20 mouse cellular contexts compared by ENCODE assay signal in the genomic region with DNA sequence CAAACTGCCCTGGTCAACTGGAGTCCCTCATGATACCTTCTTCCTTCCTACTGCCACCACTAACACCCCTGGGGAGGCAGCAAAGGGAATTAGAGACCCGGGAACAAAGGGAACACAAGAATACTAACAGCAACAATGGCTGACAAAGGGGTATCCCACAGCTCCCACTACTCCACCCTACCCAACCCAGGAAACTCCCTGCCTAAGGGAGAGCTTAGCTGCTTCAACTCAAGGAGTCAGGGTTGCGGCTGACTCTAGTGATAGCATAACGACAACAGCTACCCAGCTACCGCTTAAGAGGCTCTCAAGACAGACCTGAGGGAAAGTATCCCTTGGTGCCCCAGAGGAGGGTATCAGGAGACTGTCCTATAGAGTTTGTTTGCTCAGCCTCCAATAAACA. TPM values are rescaled to one million over a fixed set of nuclear protein-coding genes. Genes with fewer than 3 reads are reported as not detected.
DNase-seq lines count a peak whose midpoint lies in the region; ATAC-seq and TF ChIP-seq lines count a peak whose summit lies in the region.
"Had no signal": no experiment of that assay in that cellular context is flagged by ENCODE, and none has a peak within 500 bp of the region (broad histone marks: within the 10 kb centered on the region; RNA-seq: fewer than 3 reads in every experiment).

No protein-coding gene starts in this region.

- TF ChIP-seq CTCF in ES-Bruce4 (IDR thresholded peaks at IDR 0.05; ENCODE audit: low read depth, low read length) (no peak), MEL (IDR thresholded peaks at IDR 0.05 in 2 of 3, conservative IDR thresholded peaks at IDR 0.05 in 1 of 3; ENCODE audit: control insufficient read depth in 1 of 3, insufficient read depth in 1 of 3, low read depth in 2 of 3, low read length in 3 of 3, poor library complexity in 1 of 3, severe bottlenecking in 1 of 3) (no peak)

- no peaks in the 10 kb centered on the region for H3K36me3 ChIP-seq in ES-Bruce4 (ENCODE audit: control insufficient read depth, insufficient read depth, low read length, poor library complexity, severe bottlenecking)
- H3K36me3 ChIP-seq in MEL (ENCODE audit: control insufficient read depth in 1 of 2, insufficient read depth in 2 of 2, low read length in 2 of 2): peaks cover 0 to 19% of the 10 kb centered on the region in 2 experiments; a peak in 2 of 4 replicates
- no peaks in the 10 kb centered on the region for H3K36me3 ChIP-seq in intestine, embryonic 14.5 days (ENCODE audit: control insufficient read depth, insufficient read depth, low read length)
- H3K36me3 ChIP-seq in liver, embryonic 13.5 days: no peaks in the 10 kb centered on the region
- H3K36me3 ChIP-seq: embryonic facial prominence, embryonic 10.5 days; hindbrain, embryonic 13.5 days; limb, embryonic 13.5 days had no signal

- H3K79me2 ChIP-seq in MEL (ENCODE audit: control insufficient read depth, insufficient read depth, low read length, poor library complexity): no peaks in the 10 kb centered on the region

- peak; percentile 52 for DNase-seq in MEL (ENCODE audit: low read depth, low spot score)
- no peak for DNase-seq in intestine, embryonic 14.5 days (ENCODE audit: low spot score)
- DNase-seq in liver, embryonic 13.5 days: no peak
- DNase-seq in adrenal gland, postnatal 14 days: no peak
- DNase-seq in ovary, postnatal 36 days (ENCODE audit: low spot score): no peak
- DNase-seq in thymus, postnatal 10 days (ENCODE audit: low spot score in 2 of 2): no peak
- DNase-seq in frontal cortex, adult 2 months (ENCODE audit: extremely low spot score in 1 of 2, low spot score in 1 of 2): no peak
- DNase-seq: cerebellum, adult 11-12 months; cerebellum, postnatal 36 days; gastrocnemius, adult 2 months; heart, adult 11 months; kidney, adult 18-20 months; kidney, postnatal 25 days; thymus, postnatal 36 days had no signal

- no peak for ATAC-seq in intestine, embryonic 14.5 days (replicated peaks; ENCODE audit: low FRiP score, low TSS enrichment, low read depth)
- peak; percentile 66 for ATAC-seq in liver, embryonic 13.5 days (ENCODE audit: low read depth)
- ATAC-seq: forebrain, embryonic 16.5 days had no signal

- no peak overlapping the region for H3K4me3 ChIP-seq in ES-Bruce4 (ENCODE audit: low read depth, low read length)
- peak overlapping the region; percentile 17 to 27; a peak in 3 of 4 replicates for H3K4me3 ChIP-seq in MEL (ENCODE audit: control insufficient read depth in 1 of 2, insufficient read depth in 1 of 2, low read depth in 2 of 2, low read length in 2 of 2)
- no peak overlapping the region for H3K4me3 ChIP-seq in intestine, embryonic 14.5 days (ENCODE audit: low read depth, low read length)
- H3K4me3 ChIP-seq in liver, embryonic 13.5 days (replicated peaks): peak overlapping the region; percentile 32; the same call in 1 of the 2 replicates
- H3K4me3 ChIP-seq: embryonic facial prominence, embryonic 10.5 days; gastrocnemius, adult 2 months; hindbrain, embryonic 13.5 days; limb, embryonic 13.5 days had no signal

- H3K27ac ChIP-seq in ES-Bruce4 (ENCODE audit: insufficient read depth, low read length): peak overlapping the region; percentile 41
- H3K27ac ChIP-seq in MEL (ENCODE audit: control insufficient read depth, low read depth, low read length): peak overlapping the region; percentile 40
- H3K27ac ChIP-seq in intestine, embryonic 14.5 days (ENCODE audit: low read depth): peak overlapping the region; percentile 29; the same call in 1 of the 2 replicates
- H3K27ac ChIP-seq in liver, embryonic 13.5 days: peak overlapping the region; percentile 97
- H3K27ac ChIP-seq: embryonic facial prominence, embryonic 10.5 days; gastrocnemius, adult 2 months; hindbrain, embryonic 13.5 days; limb, embryonic 13.5 days; stomach, postnatal 0 days had no signal

- H3K4me2 ChIP-seq in intestine, embryonic 14.5 days (ENCODE audit: low read length): peak overlapping the region; percentile 2; the same call in 1 of the 2 replicates
- peak overlapping the region; percentile 69 for H3K4me2 ChIP-seq in liver, embryonic 13.5 days
- H3K4me2 ChIP-seq: hindbrain, embryonic 13.5 days; limb, embryonic 13.5 days had no signal

- TF ChIP-seq EP300 in ES-Bruce4 (IDR thresholded peaks at IDR 0.05; ENCODE audit: insufficient read depth, low read depth, low read length): peak; percentile 68; the same call in 1 of the 2 replicates
- TF ChIP-seq EP300 in MEL (IDR thresholded peaks at IDR 0.05; ENCODE audit: low read depth in 1 of 2, low read length in 2 of 2): no peak

- TF ChIP-seq RAD21 in MEL (IDR thresholded peaks at IDR 0.05; ENCODE audit: low read depth, low read length): no peak

- H3K9ac ChIP-seq in ES-Bruce4 (ENCODE audit: low read depth, poor library complexity, severe bottlenecking) (no peak overlapping the region), MEL (ENCODE audit: control insufficient read depth, low read depth, low read length, poor library complexity, severe bottlenecking) (peak overlapping the region; percentile 16)
- H3K9ac ChIP-seq in intestine, embryonic 14.5 days (ENCODE audit: low read length): no peak overlapping the region
- peak overlapping the region; percentile 64 for H3K9ac ChIP-seq in liver, embryonic 13.5 days
- H3K9ac ChIP-seq: hindbrain, embryonic 13.5 days; limb, embryonic 13.5 days had no signal

- H3K27me3 ChIP-seq in ES-Bruce4 (ENCODE audit: control insufficient read depth, insufficient read depth, low read length, poor library complexity, severe bottlenecking): no peaks in the 10 kb centered on the region
- H3K27me3 ChIP-seq in MEL (ENCODE audit: control insufficient read depth in 1 of 2, insufficient read depth in 2 of 2, low read length in 2 of 2): no peaks in the 10 kb centered on the region
- no peaks in the 10 kb centered on the region for H3K27me3 ChIP-seq in intestine, embryonic 14.5 days (replicated peaks; ENCODE audit: control insufficient read depth, insufficient read depth, low read length)
- 0 out of 2 replicates have a peak, but pooled peaks cover 7% of the 10 kb centered on the region for H3K27me3 ChIP-seq in liver, embryonic 13.5 days
- H3K27me3 ChIP-seq: hindbrain, embryonic 13.5 days; limb, embryonic 13.5 days had no signal

- H3K4me1 ChIP-seq in ES-Bruce4 (ENCODE audit: control insufficient read depth, insufficient read depth, low read length): peaks cover 19% of the 10 kb centered on the region
- peaks cover 14 to 38% of the 10 kb centered on the region in 2 experiments for H3K4me1 ChIP-seq in MEL (ENCODE audit: control insufficient read depth in 1 of 2, insufficient read depth in 2 of 2, low read length in 2 of 2)
- H3K4me1 ChIP-seq in intestine, embryonic 14.5 days (replicated peaks; ENCODE audit: control insufficient read depth, insufficient read depth, low read length): no peaks in the 10 kb centered on the region
- H3K4me1 ChIP-seq in liver, embryonic 13.5 days (replicated peaks): peaks cover 58% of the 10 kb centered on the region
- H3K4me1 ChIP-seq: embryonic facial prominence, embryonic 10.5 days; hindbrain, embryonic 13.5 days had no signal

- TF ChIP-seq POLR2A in ES-Bruce4 (IDR thresholded peaks at IDR 0.05; ENCODE audit: insufficient read depth, low read length) (no peak), MEL (IDR thresholded peaks at IDR 0.05; ENCODE audit: control insufficient read depth in 1 of 2, insufficient read depth in 1 of 2, low read depth in 1 of 2, low read length in 2 of 2, poor library complexity in 1 of 2) (no peak)

- H3K9me3 ChIP-seq in ES-Bruce4 (replicated peaks; ENCODE audit: control insufficient read depth, insufficient read depth, low read length, poor library complexity, severe bottlenecking) (no peaks in the 10 kb centered on the region), MEL (replicated peaks; ENCODE audit: insufficient read depth, low read length) (no peaks in the 10 kb centered on the region)
- no peaks in the 10 kb centered on the region for H3K9me3 ChIP-seq in intestine, embryonic 14.5 days (ENCODE audit: control insufficient read depth, low read length)
- no peaks in the 10 kb centered on the region for H3K9me3 ChIP-seq in liver, embryonic 13.5 days (replicated peaks)
- H3K9me3 ChIP-seq: embryonic facial prominence, embryonic 10.5 days; hindbrain, embryonic 13.5 days had no signal

- WGBS in intestine, embryonic 14.5 days: 58% methylated on average over 4 of the region's 4 CpGs
- WGBS in liver, embryonic 13.5 days (ENCODE audit: insufficient replicate concordance): 18% methylated on average over 4 of the region's 4 CpGs

TF ChIP-seq in MEL, 35 proteins besides CTCF, POLR2A, EP300 and RAD21 (continues in another document):
- no peak for TF ChIP-seq TCF12 (IDR thresholded peaks at IDR 0.05; ENCODE audit: low read depth, low read length)

RNA-seq across cellular contexts. Expression of gene Agpat3, which starts 15.3 kb away (rescaled TPM):
- polyA plus RNA-seq in ES-Bruce4 (2011; ENCODE audit: insufficient read depth, insufficient read length, low read depth, missing spikeins): 56.0 and 57.7 TPM in 2 replicates
- total RNA-seq in MEL (2012; rRNA removed): not detected in 2 replicates
- polyA plus RNA-seq in MEL (2012; ENCODE audit: insufficient read depth in 1 of 2, insufficient read length in 2 of 2, low read depth in 1 of 2, low replicate concordance in 2 of 2, missing spikeins in 1 of 2): under 1 TPM in 1 of 2 experiments, not detected in 1; 0.07 TPM
- polyA plus RNA-seq in intestine, embryonic 14.5 days (2014; fragmentation: Nextera tagmentation; extraction: Ambion mirVana): 38.1 and 59.2 TPM in 2 replicates
- 18.1 and 19.5 TPM in 2 replicates for polyA plus RNA-seq in liver, embryonic 13.5 days (2015; fragmentation: Nextera tagmentation; extraction: Ambion mirVana)
- 323 and 324 TPM in 2 replicates for total RNA-seq in adrenal gland, postnatal 14 days (2021)
- polyA plus RNA-seq in frontal cortex, adult 2 months (2012; rRNA removed): 218 and 220 TPM in 2 replicates

RNA-seq across cellular contexts. Expression of gene Rrp1, which starts 45.3 kb away (rescaled TPM):
- polyA plus RNA-seq in ES-Bruce4 (2011; ENCODE audit: insufficient read depth, insufficient read length, low read depth, missing spikeins) (132 and 136 TPM in 2 replicates), MEL (2012; ENCODE audit: insufficient read depth in 1 of 2, insufficient read length in 2 of 2, low read depth in 1 of 2, low replicate concordance in 2 of 2, missing spikeins in 1 of 2) (100 to 1,000 TPM in 1 of 2 experiments, not detected in 1; 417 TPM)
- 241 and 273 TPM in 2 replicates for total RNA-seq in MEL (2012; rRNA removed)
- 238 and 249 TPM in 2 replicates for polyA plus RNA-seq in intestine, embryonic 14.5 days (2014; fragmentation: Nextera tagmentation; extraction: Ambion mirVana)
- polyA plus RNA-seq in liver, embryonic 13.5 days (2015; fragmentation: Nextera tagmentation; extraction: Ambion mirVana): 160 and 177 TPM in 2 replicates
- 199 and 221 TPM in 2 replicates for total RNA-seq in adrenal gland, postnatal 14 days (2021)
- 699 and 728 TPM in 2 replicates for polyA plus RNA-seq in frontal cortex, adult 2 months (2012; rRNA removed)

RNA-seq across cellular contexts. Expression of gene Cstb, which starts 57.9 kb away (rescaled TPM):
- polyA plus RNA-seq in ES-Bruce4 (2011; ENCODE audit: insufficient read depth, insufficient read length, low read depth, missing spikeins) (212 and 214 TPM in 2 replicates), MEL (2012; ENCODE audit: insufficient read depth in 1 of 2, insufficient read length in 2 of 2, low read depth in 1 of 2, low replicate concordance in 2 of 2, missing spikeins in 1 of 2) (10 to 100 TPM in 1 of 2 experiments, not detected in 1; 71.9 TPM)
- 71.1 and 76.7 TPM in 2 replicates for total RNA-seq in MEL (2012; rRNA removed)
- 258 and 265 TPM in 2 replicates for polyA plus RNA-seq in intestine, embryonic 14.5 days (2014; fragmentation: Nextera tagmentation; extraction: Ambion mirVana)
- polyA plus RNA-seq in liver, embryonic 13.5 days (2015; fragmentation: Nextera tagmentation; extraction: Ambion mirVana): 97.6 and 107 TPM in 2 replicates
- total RNA-seq in adrenal gland, postnatal 14 days (2021): 176 and 179 TPM in 2 replicates
- polyA plus RNA-seq in frontal cortex, adult 2 months (2012; rRNA removed): 69.5 and 75.2 TPM in 2 replicates

Comparison
In these comparisons a context has a peak if more than half of its experiments do, and no peak if none do; other contexts are left out.
1. H3K27ac ChIP-seq: peak in every context shown above with its lines; median percentile 97 in liver, embryonic 13.5 days; 41 in ES-Bruce4; 40 in MEL; 29 in intestine, embryonic 14.5 days.
2. H3K4me3 ChIP-seq: peak in MEL (2 of 2) and liver, embryonic 13.5 days (single experiment); none in ES-Bruce4 (single experiment) and intestine, embryonic 14.5 days (single experiment).
3. H3K9ac ChIP-seq: peak in MEL (single experiment) and liver, embryonic 13.5 days (single experiment); none in ES-Bruce4 (single experiment) and intestine, embryonic 14.5 days (single experiment).
4. RNA of gene Agpat3, which starts 15.3 kb away (polyA plus RNA-seq): 218 to 220 TPM in frontal cortex, adult 2 months, 38.1 to 59.2 TPM in intestine, embryonic 14.5 days, 56.0 to 57.7 TPM in ES-Bruce4 and 18.1 to 19.5 TPM in liver, embryonic 13.5 days; 0.07 TPM in MEL; every median in the first group is over 10 times any median in the second.